19 mouse cellular contexts compared by ENCODE assay signal in the genomic region with DNA sequence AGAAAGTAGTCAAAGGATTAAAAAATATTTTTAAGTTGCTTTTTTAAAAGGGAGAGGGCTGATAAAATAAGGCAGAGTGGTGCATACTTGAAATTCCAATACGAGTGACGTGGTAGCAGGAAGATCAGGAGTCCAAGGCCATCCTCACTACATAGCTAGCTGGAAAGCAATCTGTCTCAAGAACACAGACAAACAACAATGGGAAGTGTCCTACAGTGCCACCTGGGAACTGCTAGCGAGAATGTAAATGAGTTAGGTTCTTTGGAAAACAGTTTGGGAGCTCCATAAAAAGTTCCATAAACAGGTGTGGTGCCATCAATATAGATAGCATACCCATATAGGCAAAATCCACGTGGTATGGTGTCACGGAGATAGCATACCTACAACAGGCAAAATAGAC. TPM values are rescaled to one million over a fixed set of nuclear protein-coding genes. Genes with fewer than 3 reads are reported as not detected.
DNase-seq lines count a peak whose midpoint lies in the region; ATAC-seq and TF ChIP-seq lines count a peak whose summit lies in the region.
"Had no signal": no experiment of that assay in that cellular context is flagged by ENCODE, and none has a peak within 500 bp of the region (broad histone marks: within the 10 kb centered on the region; RNA-seq: fewer than 3 reads in every experiment).

No protein-coding gene starts in this region.

- H3K4me1 ChIP-seq in intestine, embryonic 15.5 days (replicated peaks), result no peaks in the 10 kb centered on the region
- H3K4me1 ChIP-seq: forebrain, embryonic 15.5 days; hindbrain, embryonic 12.5 days; liver, embryonic 15.5 days had no signal

- H3K27me3 ChIP-seq in intestine, embryonic 15.5 days (replicated peaks), result no peaks in the 10 kb centered on the region
- H3K27me3 ChIP-seq: forebrain, embryonic 15.5 days; hindbrain, embryonic 12.5 days; liver, embryonic 15.5 days had no signal

- no peak overlapping the region for H3K4me3 ChIP-seq in layer of hippocampus, adult 2 months
- H3K4me3 ChIP-seq in intestine, embryonic 15.5 days (replicated peaks), result no peak overlapping the region
- H3K4me3 ChIP-seq: embryonic facial prominence, embryonic 10.5 days; erythroblast, embryonic 14.5 days; forebrain, embryonic 15.5 days; hindbrain, embryonic 12.5 days; liver, embryonic 15.5 days had no signal

- no peak overlapping the region for H3K4me2 ChIP-seq in intestine, embryonic 15.5 days (replicated peaks)
- H3K4me2 ChIP-seq: forebrain, embryonic 15.5 days; hindbrain, embryonic 12.5 days; liver, embryonic 15.5 days had no signal

- 35% methylated on average over 5 of the region's 5 CpGs for WGBS in intestine, embryonic 15.5 days

- no peak for TF ChIP-seq CTCF in layer of hippocampus, adult 2 months (conservative IDR thresholded peaks at IDR 0.05)

- peak overlapping the region; percentile 98 for H3K27ac ChIP-seq in layer of hippocampus, adult 2 months
- H3K27ac ChIP-seq in intestine, embryonic 15.5 days, result no peak overlapping the region
- H3K27ac ChIP-seq: embryonic facial prominence, embryonic 10.5 days; forebrain, embryonic 15.5 days; hindbrain, embryonic 12.5 days; liver, embryonic 15.5 days had no signal

- no peaks in the 10 kb centered on the region for H3K36me3 ChIP-seq in intestine, embryonic 15.5 days
- H3K36me3 ChIP-seq: embryonic facial prominence, embryonic 10.5 days; forebrain, embryonic 15.5 days; hindbrain, embryonic 12.5 days; liver, embryonic 15.5 days had no signal

- intact Hi-C loops in gastrocnemius, postnatal 14 days (cut with DNase I; ENCODE audit: low total_unique reads), result no loop called here

- peak; percentile 44; the same call in 1 of the 2 replicates for ATAC-seq in intestine, embryonic 15.5 days
- ATAC-seq: activated CD4-positive, CD25-positive, alpha-beta regulatory T cell, adult 4 months; forebrain, embryonic 15.5 days; inflammation-experienced regulatory T-cells, adult 6 months had no signal

- H3K9me3 ChIP-seq in intestine, embryonic 15.5 days, result no peaks in the 10 kb centered on the region
- H3K9me3 ChIP-seq: embryonic facial prominence, embryonic 10.5 days; forebrain, embryonic 15.5 days; hindbrain, embryonic 12.5 days; liver, embryonic 15.5 days had no signal

- DNase-seq in adrenal gland, adult 2 months, result peak; percentile 46
- DNase-seq in adrenal gland, postnatal 4 days (ENCODE audit: low spot score in 2 of 2), result no peak
- no peak for DNase-seq in layer of hippocampus, adult 2 months (ENCODE audit: low spot score in 2 of 2)
- no peak for DNase-seq in layer of hippocampus, postnatal 25 days (ENCODE audit: extremely low spot score in 1 of 2, low spot score in 1 of 2)
- peak; percentile 60 for DNase-seq in 3T3-L1 (ENCODE audit: low read depth, low spot score)
- no peak for DNase-seq in frontal cortex, postnatal 10 days (ENCODE audit: low spot score in 2 of 2)
- no peak for DNase-seq in gastrocnemius, postnatal 14 days
- DNase-seq: cerebellum, adult 2 months; lung, postnatal 14 days; thymus, postnatal 36 days had no signal

- H3K9ac ChIP-seq in intestine, embryonic 15.5 days, result no peak overlapping the region
- H3K9ac ChIP-seq: forebrain, embryonic 15.5 days; hindbrain, embryonic 12.5 days; liver, embryonic 15.5 days had no signal

RNA-seq across cellular contexts. Expression of gene Hepacam, which starts 1.4 kb away (rescaled TPM):
- total RNA-seq in adrenal gland, adult 2 months (2021), result under 1 TPM in 1 of 2 experiments, not detected in 1; 0.23 TPM
- polyA plus RNA-seq in adrenal gland, adult 2 months (2012; rRNA removed), result 0.26 and 0.40 TPM in 2 replicates
- under 1 TPM; 0.31 to 0.45 TPM for total RNA-seq in adrenal gland, postnatal 4 days (2021)
- total RNA-seq in layer of hippocampus, adult 2 months (2021), result 10 to 100 TPM; 65.9 to 68.1 TPM
- 10 to 100 TPM; 76.5 to 77.5 TPM for total RNA-seq in layer of hippocampus, postnatal 25 days (2021)
- polyA plus RNA-seq in intestine, embryonic 15.5 days (2015; fragmentation: Nextera tagmentation; extraction: Ambion mirVana), result 0.06 and 0.08 TPM in 2 replicates
- 1 to 10 TPM in 1 of 2 experiments, under 1 TPM in 1; 0.11 to 1.3 TPM for total RNA-seq in gastrocnemius, postnatal 14 days (2021)
- polyA plus RNA-seq: activated CD4-positive, CD25-positive, alpha-beta regulatory T cell, adult 4 months; erythroblast, embryonic 14.5 days; inflammation-experienced regulatory T-cells, adult 6 months; liver, embryonic 15.5 days; neural tube, embryonic 11.5 days had no signal

RNA-seq across cellular contexts. Expression of gene Ccdc15, which starts 17.5 kb away (rescaled TPM):
- 1 to 10 TPM; 2.0 to 2.3 TPM for total RNA-seq in adrenal gland, adult 2 months (2021)
- polyA plus RNA-seq in adrenal gland, adult 2 months (2012; rRNA removed), result 3.0 and 3.2 TPM in 2 replicates
- total RNA-seq in adrenal gland, postnatal 4 days (2021), result 1 to 10 TPM; 6.0 TPM
- 1 to 10 TPM; 1.6 to 3.1 TPM for total RNA-seq in layer of hippocampus, adult 2 months (2021)
- total RNA-seq in layer of hippocampus, postnatal 25 days (2021), result 1 to 10 TPM; 1.4 to 2.2 TPM
- polyA plus RNA-seq in intestine, embryonic 15.5 days (2015; fragmentation: Nextera tagmentation; extraction: Ambion mirVana), result 5.0 and 6.1 TPM in 2 replicates
- total RNA-seq in gastrocnemius, postnatal 14 days (2021), result 1 to 10 TPM; 1.2 to 1.4 TPM

RNA-seq across cellular contexts. Expression of gene Robo4, which starts 36.0 kb away (rescaled TPM):
- total RNA-seq in adrenal gland, adult 2 months (2021), result 10 to 100 TPM; 17.3 to 27.0 TPM
- 47.5 and 54.0 TPM in 2 replicates for polyA plus RNA-seq in adrenal gland, adult 2 months (2012; rRNA removed)
- total RNA-seq in adrenal gland, postnatal 4 days (2021), result 10 to 100 TPM; 31.3 to 32.9 TPM
- total RNA-seq in layer of hippocampus, adult 2 months (2021), result 1 to 10 TPM; 4.9 to 5.8 TPM
- total RNA-seq in layer of hippocampus, postnatal 25 days (2021), result 1 to 10 TPM; 5.3 to 6.7 TPM
- polyA plus RNA-seq in intestine, embryonic 15.5 days (2015; fragmentation: Nextera tagmentation; extraction: Ambion mirVana), result 11.4 and 11.9 TPM in 2 replicates
- total RNA-seq in gastrocnemius, postnatal 14 days (2021), result 10 to 100 TPM; 16.7 to 23.6 TPM
- polyA plus RNA-seq: activated CD4-positive, CD25-positive, alpha-beta regulatory T cell, adult 4 months; inflammation-experienced regulatory T-cells, adult 6 months had no signal

Comparison
In these comparisons a context has a peak if more than half of its experiments do, and no peak if none do; other contexts are left out.
1. DNase-seq: peak in adrenal gland, adult 2 months (single experiment) and 3T3-L1 (single experiment); none in adrenal gland, postnatal 4 days (0 of 2), layer of hippocampus, adult 2 months (0 of 2), layer of hippocampus, postnatal 25 days (0 of 2), frontal cortex, postnatal 10 days (0 of 2) and gastrocnemius, postnatal 14 days (single experiment).
2. RNA of gene Hepacam, which starts 1.4 kb away (total RNA-seq): 76.5 to 77.5 TPM in layer of hippocampus, postnatal 25 days and 65.9 to 68.1 TPM in layer of hippocampus, adult 2 months; 0.11 to 1.3 TPM in gastrocnemius, postnatal 14 days, 0.31 to 0.45 TPM in adrenal gland, postnatal 4 days and 0.23 TPM in adrenal gland, adult 2 months; every median in the first group is over 10 times any median in the second.